ENCODE assay signal across 25 mouse cellular contexts in the genomic region with DNA sequence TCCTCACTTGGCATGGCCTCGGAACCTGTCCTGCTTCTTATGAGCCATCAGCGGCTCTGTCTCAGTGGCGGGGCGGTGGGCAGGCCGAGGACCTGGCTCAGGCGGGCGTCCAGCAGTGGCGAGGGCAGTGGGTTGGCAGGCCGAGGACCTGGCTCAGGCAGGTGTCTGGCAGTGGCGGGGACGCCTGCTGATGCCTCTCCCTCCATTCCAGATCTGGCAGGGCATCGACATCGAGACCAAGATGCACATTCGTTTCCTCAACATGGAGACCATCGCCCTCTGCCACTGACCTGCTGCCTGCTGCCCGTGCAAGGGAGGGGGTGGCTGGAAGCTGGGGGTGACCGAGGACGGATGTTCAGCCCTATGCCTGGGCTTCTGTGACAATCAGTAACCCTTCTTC. TPM values are rescaled to one million over a fixed set of nuclear protein-coding genes. Genes with fewer than 3 reads are reported as not detected.
DNase-seq lines count a peak whose midpoint lies in the region; ATAC-seq lines count a peak whose summit lies in the region.
"Had no signal": no experiment of that assay in that cellular context is flagged by ENCODE, and none has a peak within 500 bp of the region (broad histone marks: within the 10 kb centered on the region; RNA-seq: fewer than 3 reads in every experiment).

No protein-coding gene starts in this region.

- H3K4me3 ChIP-seq in midbrain, embryonic 11.5 days (ENCODE audit: low read depth, low read length): no peak overlapping the region
- H3K4me3 ChIP-seq: forebrain, embryonic 10.5 days; forebrain, embryonic 13.5 days; heart, adult 2 months; heart, embryonic 10.5 days; heart, embryonic 13.5 days had no signal

- DNase-seq in cerebellum, adult 11-12 months: peak; percentile 76
- no peak for DNase-seq in cerebellum, postnatal 4 days (ENCODE audit: low spot score in 2 of 2)
- DNase-seq in left cerebral cortex, postnatal 4 days: peak; percentile 56
- DNase-seq in left cerebral cortex, postnatal 25 days (ENCODE audit: low spot score in 2 of 2): no peak
- DNase-seq in cerebellum, adult 9-11 months: peak; percentile 79
- peak; percentile 75 to 76 for DNase-seq in cerebellum, postnatal 25 days
- DNase-seq in lung, postnatal 10 days: no peak
- no peak for DNase-seq in midbrain, embryonic 11.5 days (ENCODE audit: low spot score, missing footprints)
- DNase-seq: adrenal gland, adult 2 months; adrenal gland, postnatal 14 days; gastrocnemius, postnatal 10 days; gastrocnemius, postnatal 36 days; heart, adult 2 months; heart, postnatal 4 days had no signal

- no peaks in the 10 kb centered on the region for H3K9me3 ChIP-seq in midbrain, embryonic 11.5 days (ENCODE audit: control insufficient read depth, low read length)
- H3K9me3 ChIP-seq: forebrain, embryonic 10.5 days; forebrain, embryonic 13.5 days; G1E; heart, embryonic 10.5 days; heart, embryonic 13.5 days had no signal

- H3K36me3 ChIP-seq in midbrain, embryonic 11.5 days (ENCODE audit: control insufficient read depth, insufficient read depth, low read length): no peaks in the 10 kb centered on the region

- no peaks in the 10 kb centered on the region for H3K27me3 ChIP-seq in midbrain, embryonic 11.5 days (ENCODE audit: control insufficient read depth, insufficient read depth, low read length)
- H3K27me3 ChIP-seq: forebrain, embryonic 13.5 days; heart, embryonic 13.5 days; Patski had no signal

- WGBS in midbrain, embryonic 11.5 days: 96% methylated on average over 17 of the region's 18 CpGs

- no peak overlapping the region for H3K9ac ChIP-seq in midbrain, embryonic 11.5 days (ENCODE audit: low read length)
- H3K9ac ChIP-seq: forebrain, embryonic 13.5 days; heart, embryonic 13.5 days; hindbrain, embryonic 14.5 days had no signal

- ATAC-seq in midbrain, embryonic 11.5 days (ENCODE audit: low FRiP score): no peak
- ATAC-seq: forebrain, embryonic 13.5 days; forebrain, embryonic 16.5 days; hindbrain, postnatal 0 days; inflammation-experienced regulatory T-cells, adult 6 months; intestine, embryonic 16.5 days; Patski had no signal

- H3K4me2 ChIP-seq in midbrain, embryonic 11.5 days: no peak overlapping the region
- H3K4me2 ChIP-seq: forebrain, embryonic 13.5 days; heart, embryonic 13.5 days; hindbrain, embryonic 14.5 days had no signal

- H3K4me1 ChIP-seq in midbrain, embryonic 11.5 days (ENCODE audit: control insufficient read depth, insufficient read depth, low read length): peaks cover 12% of the 10 kb centered on the region

- intact Hi-C loops in left cerebral cortex, postnatal 4 days (cut with DNase I): loop anchor here (10.0 kb wide), 1 partner anchor 557 kb away; no protein-coding TSS in a partner anchor
- intact Hi-C loops in left cerebral cortex, postnatal 25 days (cut with DNase I): no loop called here

- no peak overlapping the region for H3K27ac ChIP-seq in midbrain, embryonic 11.5 days (ENCODE audit: low read depth, low read length)
- H3K27ac ChIP-seq: forebrain, embryonic 10.5 days; forebrain, embryonic 13.5 days; heart, embryonic 10.5 days; heart, embryonic 13.5 days; hindbrain, embryonic 14.5 days; hindbrain, postnatal 0 days had no signal

RNA-seq across cellular contexts. Expression of gene Tesc, which starts 33.8 kb away (rescaled TPM):
- total RNA-seq in left cerebral cortex, postnatal 4 days (2021): 1 to 10 TPM; 3.7 to 5.4 TPM
- 10 to 100 TPM; 90.0 to 94.0 TPM for total RNA-seq in left cerebral cortex, postnatal 25 days (2021)
- 0.69 and 1.2 TPM in 2 replicates for polyA plus RNA-seq in midbrain, embryonic 11.5 days (2014; fragmentation: Nextera tagmentation; extraction: Ambion mirVana)
- total RNA-seq: G1E had no signal
- polyA plus RNA-seq: G1E had no signal

Comparison
In these comparisons a context has a peak if more than half of its experiments do, and no peak if none do; other contexts are left out.
1. DNase-seq: peak in cerebellum, adult 11-12 months (single experiment), left cerebral cortex, postnatal 4 days (single experiment), cerebellum, adult 9-11 months (single experiment) and cerebellum, postnatal 25 days (2 of 2); none in cerebellum, postnatal 4 days (0 of 2), left cerebral cortex, postnatal 25 days (0 of 2), lung, postnatal 10 days (single experiment) and midbrain, embryonic 11.5 days (single experiment).
2. RNA of gene Tesc, which starts 33.8 kb away (total RNA-seq): 90.0 to 94.0 TPM in left cerebral cortex, postnatal 25 days; 3.7 to 5.4 TPM in left cerebral cortex, postnatal 4 days; every median in the first group is over 10 times any median in the second.